Mouse (Mus musculus) cortical plate, adult 2 months (tissue): ENCODE results near the gene Cdk18.

Source experiments
- CTCF ChIP-seq: fragments of 200-500 bp; IDR thresholded peaks from 2 replicates; pipeline ENCODE4 v1.5.1; 2011; ENCODE audit warnings: mild to moderate bottlenecking, control low read depth, low read length; ENCODE audit not compliant: insufficient read depth; ENCODE audit errors: extremely low read depth
- POLR2A ChIP-seq: fragments of 200-500 bp; IDR thresholded peaks from 2 replicates; pipeline ENCODE4 v1.6.1; 2011; ENCODE audit warnings: mild to moderate bottlenecking, low read length, control low read depth; ENCODE audit not compliant: insufficient read depth; ENCODE audit errors: extremely low read depth

- TF ChIP-seq POLR2A: no peak
- TF ChIP-seq CTCF: peak; percentile 23; the same call in 1 of the 2 replicates
These were observed 26.4 kb upstream of the Cdk18 start for GRCm38 (mm10) chr1:132165859-132166258.
